Mouse (Mus musculus) inflammation-experienced regulatory T-cells, adult 6 months (primary cell): Measurements from ENCODE around the gene Trip11. TPM values are rescaled to one million over a fixed set of nuclear protein-coding genes. Genes with fewer than 3 reads are reported as not detected.

Experiments used
- ATAC-seq: one replicate; pipeline ENCODE4 v1.8.0; 2017
- polyA plus RNA-seq, 3 experiments: library from polyadenylated mRNA; unstranded; fragments of 100-300 nt; shearing (Covaris generic); gene quantifications; one replicate each; pipeline ENCODE4 v1.2.1; 2017

Gene Trip11
- polyA plus RNA-seq, 3 experiments from 2014 or later: 52.4 to 80.6 (median 67.9) TPM

GRCm38 (mm10) chr12:101819570-101819969, 93.5 kb downstream of the Trip11 start:
- no peak for ATAC-seq

GRCm38 (mm10) chr12:101818608-101819370, 94.3 kb downstream of the Trip11 start, which contains the start of gene Fbln5:
Fbln5 (minus strand) TSS chr12:101819055.
- no peak for ATAC-seq

- no peak for ATAC-seq
Observed at GRCm38 (mm10) chr12:101818246-101818607, 94.8 kb downstream of the Trip11 start.

GRCm38 (mm10) chr12:101816810-101817209, 96.3 kb downstream of the Trip11 start:
- no peak for ATAC-seq

- no peak for ATAC-seq
Observed at GRCm38 (mm10) chr12:101815796-101816195, 97.3 kb downstream of the Trip11 start.

GRCm38 (mm10) chr12:101814423-101814822, 98.6 kb downstream of the Trip11 start:
- no peak for ATAC-seq

GRCm38 (mm10) chr12:101811181-101811580, 101.9 kb downstream of the Trip11 start:
- ATAC-seq: no peak

- ATAC-seq: no peak
Observed at GRCm38 (mm10) chr12:101810515-101810914, 102.6 kb downstream of the Trip11 start.

GRCm38 (mm10) chr12:101807400-101807799, 105.7 kb downstream of the Trip11 start:
- ATAC-seq: no peak

GRCm38 (mm10) chr12:101802445-101802844, 110.6 kb downstream of the Trip11 start:
- no peak for ATAC-seq

GRCm38 (mm10) chr12:101801744-101802143, 111.3 kb downstream of the Trip11 start:
- no peak for ATAC-seq

- no peak for ATAC-seq
Observed at GRCm38 (mm10) chr12:101801051-101801450, 112.0 kb downstream of the Trip11 start.

- ATAC-seq: no peak
Observed at GRCm38 (mm10) chr12:101798189-101798922, 114.7 kb downstream of the Trip11 start.

GRCm38 (mm10) chr12:101794458-101794857, 118.6 kb downstream of the Trip11 start:
- ATAC-seq: no peak

GRCm38 (mm10) chr12:101793221-101793621, 119.8 kb downstream of the Trip11 start:
- ATAC-seq: no peak

- ATAC-seq: no peak
Observed at GRCm38 (mm10) chr12:101792684-101793083, 120.4 kb downstream of the Trip11 start.

GRCm38 (mm10) chr12:101789767-101790166, 123.3 kb downstream of the Trip11 start:
- ATAC-seq: no peak

GRCm38 (mm10) chr12:101789250-101789649, 123.8 kb downstream of the Trip11 start:
- ATAC-seq: no peak

Other genes with a start within 250 kb of the Trip11 start
- under 1 TPM in 1 of 3 experiments, not detected in 2; 0.06 TPM for gene Tc2n, start 194.7 kb downstream of the Trip11 start, polyA plus RNA-seq
- not detected for gene Fbln5, start 94.2 kb downstream of the Trip11 start, polyA plus RNA-seq
- 10 to 100 TPM; 20.7 to 24.7 (median 21.0) TPM for gene Atxn3, start 45.0 kb upstream of the Trip11 start, polyA plus RNA-seq
- 10 to 100 TPM; 16.2 to 25.8 (median 17.7) TPM for gene Cpsf2, start 62.7 kb upstream of the Trip11 start, polyA plus RNA-seq
- gene Slc24a4, start 215.5 kb upstream of the Trip11 start, polyA plus RNA-seq: not detected